In the genomic region with DNA sequence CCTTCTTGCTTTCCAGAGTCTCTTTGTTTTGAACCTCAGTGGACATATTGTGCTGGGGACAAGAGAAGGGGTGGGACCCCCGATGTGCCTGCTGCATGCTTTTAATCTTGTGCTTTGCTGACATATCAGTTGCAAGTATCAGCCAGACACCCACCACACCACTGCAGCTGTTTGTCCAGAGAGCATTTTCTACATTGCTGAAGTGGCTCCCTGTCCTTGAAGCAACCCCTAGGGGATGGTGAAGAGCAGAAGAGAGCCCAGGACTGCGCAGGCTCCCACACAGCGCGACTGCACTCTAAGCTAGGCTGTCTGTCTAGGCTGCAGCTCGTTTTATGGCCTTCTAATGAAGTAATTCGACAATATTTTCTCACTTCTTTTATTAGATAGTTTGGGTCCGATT, we compare ENCODE assay signal across 18 mouse cellular contexts.
A peak's percentile ranks its signal among the peaks of the same experiment; 100 is the strongest.
DNase-seq lines count a peak whose midpoint lies in the region; ATAC-seq and TF ChIP-seq lines count a peak whose summit lies in the region.
"Had no signal": no experiment of that assay in that cellular context is flagged by ENCODE, and none has a peak within 500 bp of the region (broad histone marks: within the 10 kb centered on the region; RNA-seq: fewer than 3 reads in every experiment).

No protein-coding gene starts in this region.

- H3K36me3 ChIP-seq in heart, embryonic 15.5 days: no peaks in the 10 kb centered on the region
- H3K36me3 ChIP-seq in limb, embryonic 12.5 days: peaks cover 4% of the 10 kb centered on the region; the same call in 1 of the 2 replicates
- peaks cover 3% of the 10 kb centered on the region; the same call in 1 of the 2 replicates for H3K36me3 ChIP-seq in limb, embryonic 10.5 days
- H3K36me3 ChIP-seq in limb, embryonic 13.5 days: peaks cover 4% of the 10 kb centered on the region
- H3K36me3 ChIP-seq in liver, postnatal 0 days (replicated peaks; ENCODE audit: insufficient read depth, low read length): no peaks in the 10 kb centered on the region
- H3K36me3 ChIP-seq: liver, embryonic 15.5 days; neural tube, embryonic 12.5 days had no signal

- no peak overlapping the region for H3K4me3 ChIP-seq in heart, embryonic 15.5 days
- no peak overlapping the region for H3K4me3 ChIP-seq in limb, embryonic 12.5 days (replicated peaks)
- no peak overlapping the region for H3K4me3 ChIP-seq in limb, embryonic 10.5 days
- no peak overlapping the region for H3K4me3 ChIP-seq in cortical plate, adult 2 months (ENCODE audit: insufficient read depth, low read length)
- H3K4me3 ChIP-seq in limb, embryonic 13.5 days: no peak overlapping the region
- H3K4me3 ChIP-seq in liver, postnatal 0 days (ENCODE audit: low read depth, low read length): no peak overlapping the region
- H3K4me3 ChIP-seq: erythroblast, embryonic 14.5 days; liver, embryonic 15.5 days; neural tube, embryonic 12.5 days had no signal

- no peak overlapping the region for H3K4me2 ChIP-seq in heart, embryonic 15.5 days
- H3K4me2 ChIP-seq in limb, embryonic 12.5 days: no peak overlapping the region
- H3K4me2 ChIP-seq in limb, embryonic 13.5 days (replicated peaks): no peak overlapping the region
- no peak overlapping the region for H3K4me2 ChIP-seq in liver, postnatal 0 days (ENCODE audit: low read depth, low read length)
- H3K4me2 ChIP-seq: liver, embryonic 15.5 days; neural tube, embryonic 12.5 days had no signal

- H3K9ac ChIP-seq in heart, embryonic 15.5 days: no peak overlapping the region
- no peak overlapping the region for H3K9ac ChIP-seq in limb, embryonic 12.5 days (replicated peaks)
- H3K9ac ChIP-seq in limb, embryonic 13.5 days: no peak overlapping the region
- no peak overlapping the region for H3K9ac ChIP-seq in liver, postnatal 0 days (replicated peaks)
- H3K9ac ChIP-seq: liver, embryonic 15.5 days; neural tube, embryonic 12.5 days had no signal

- 44% methylated on average over 7 of the region's 7 CpGs for WGBS in heart, embryonic 15.5 days
- WGBS in limb, embryonic 12.5 days: 65% methylated on average over 7 of the region's 7 CpGs
- WGBS in limb, embryonic 10.5 days: 85% methylated on average over 7 of the region's 7 CpGs
- WGBS in limb, embryonic 13.5 days: 57% methylated on average over 7 of the region's 7 CpGs
- WGBS in liver, postnatal 0 days (ENCODE audit: insufficient replicate concordance): 69% methylated on average over 7 of the region's 7 CpGs

- H3K9me3 ChIP-seq in heart, embryonic 15.5 days (replicated peaks): no peaks in the 10 kb centered on the region
- peaks cover 3% of the 10 kb centered on the region; the same call in 1 of the 2 replicates for H3K9me3 ChIP-seq in limb, embryonic 12.5 days
- no peaks in the 10 kb centered on the region for H3K9me3 ChIP-seq in limb, embryonic 10.5 days (replicated peaks)
- peaks cover 6% of the 10 kb centered on the region; the same call in 1 of the 2 replicates for H3K9me3 ChIP-seq in limb, embryonic 13.5 days
- H3K9me3 ChIP-seq in liver, postnatal 0 days (ENCODE audit: low read length): no peaks in the 10 kb centered on the region; the same call in 1 of the 2 replicates
- H3K9me3 ChIP-seq: liver, embryonic 15.5 days; neural tube, embryonic 12.5 days had no signal

- no peak for TF ChIP-seq POLR2A in cortical plate, adult 2 months (IDR thresholded peaks at IDR 0.05; ENCODE audit: extremely low read depth, insufficient read depth, low read length)

- no peak for DNase-seq in heart, adult 18-20 months
- DNase-seq in limb, embryonic 10.5 days (ENCODE audit: low spot score): no peak
- DNase-seq in adrenal gland, postnatal 14 days: no peak
- DNase-seq in liver, postnatal 0 days: no peak
- DNase-seq: adrenal gland, adult 2 months; cerebellum, adult 2 months; gastrocnemius, postnatal 10 days; kidney, postnatal 25 days; thymus, postnatal 4 days had no signal

- no peak for TF ChIP-seq EP300 in liver, postnatal 0 days (IDR thresholded peaks at IDR 0.05; ENCODE audit: low read depth)

- peaks cover 3% of the 10 kb centered on the region; the same call in 1 of the 2 replicates for H3K4me1 ChIP-seq in heart, embryonic 15.5 days (replicated peaks)
- H3K4me1 ChIP-seq in limb, embryonic 12.5 days (replicated peaks): no peaks in the 10 kb centered on the region; the same call in 1 of the 2 replicates
- no peaks in the 10 kb centered on the region for H3K4me1 ChIP-seq in limb, embryonic 10.5 days
- H3K4me1 ChIP-seq in cortical plate, adult 2 months (ENCODE audit: control insufficient read depth, insufficient read depth, low read length): no peaks in the 10 kb centered on the region
- H3K4me1 ChIP-seq in limb, embryonic 13.5 days: peaks cover 18% of the 10 kb centered on the region
- H3K4me1 ChIP-seq in liver, postnatal 0 days (ENCODE audit: insufficient read depth): no peaks in the 10 kb centered on the region
- H3K4me1 ChIP-seq: liver, embryonic 15.5 days; neural tube, embryonic 12.5 days had no signal

- no peak overlapping the region for H3K27ac ChIP-seq in heart, embryonic 15.5 days
- H3K27ac ChIP-seq in limb, embryonic 12.5 days: peak overlapping the region; percentile 4; the same call in 1 of the 2 replicates
- no peak overlapping the region for H3K27ac ChIP-seq in limb, embryonic 10.5 days
- 0 out of 2 replicates have a peak overlapping the region, but pooled peaks have one; percentile 45 for H3K27ac ChIP-seq in cortical plate, adult 2 months (ENCODE audit: insufficient read depth, low read length)
- no peak overlapping the region; the same call in 1 of the 2 replicates for H3K27ac ChIP-seq in limb, embryonic 13.5 days
- H3K27ac ChIP-seq in liver, postnatal 0 days (ENCODE audit: low read depth): no peak overlapping the region
- H3K27ac ChIP-seq: liver, embryonic 15.5 days; neural tube, embryonic 12.5 days had no signal

- ATAC-seq in heart, embryonic 15.5 days (replicated peaks; ENCODE audit: insufficient number of reproducible peaks, insufficient read depth, low FRiP score, low read depth): 0 out of 2 replicates have a peak, but pooled peaks have one; percentile 60
- no peak for ATAC-seq in limb, embryonic 12.5 days (ENCODE audit: insufficient number of reproducible peaks, insufficient read depth, low FRiP score, low TSS enrichment, low read depth)
- peak; percentile 78 for ATAC-seq in limb, embryonic 13.5 days (ENCODE audit: low FRiP score, low read depth)
- ATAC-seq in liver, postnatal 0 days: no peak
- ATAC-seq: CD4-positive, CD25-positive, alpha-beta regulatory T cell, adult 4 months; inflammation-experienced regulatory T-cells, adult 6 months had no signal

- no peak for TF ChIP-seq CTCF in cortical plate, adult 2 months (IDR thresholded peaks at IDR 0.05; ENCODE audit: extremely low read depth, insufficient read depth, low read length)
- no peak for TF ChIP-seq CTCF in liver, postnatal 0 days (IDR thresholded peaks at IDR 0.05; ENCODE audit: low read depth)

- H3K27me3 ChIP-seq in heart, embryonic 15.5 days: no peaks in the 10 kb centered on the region
- no peaks in the 10 kb centered on the region for H3K27me3 ChIP-seq in limb, embryonic 12.5 days
- H3K27me3 ChIP-seq in limb, embryonic 10.5 days (ENCODE audit: low read depth, poor library complexity, severe bottlenecking): no peaks in the 10 kb centered on the region
- H3K27me3 ChIP-seq in limb, embryonic 13.5 days: no peaks in the 10 kb centered on the region
- H3K27me3 ChIP-seq in liver, postnatal 0 days (ENCODE audit: insufficient read depth, low read length): no peaks in the 10 kb centered on the region
- H3K27me3 ChIP-seq: liver, embryonic 15.5 days; neural tube, embryonic 12.5 days had no signal

Comparison
In these comparisons a context has a peak if more than half of its experiments do, and no peak if none do; other contexts are left out.
1. ATAC-seq: peak in heart, embryonic 15.5 days (single experiment) and limb, embryonic 13.5 days (single experiment); none in limb, embryonic 12.5 days (single experiment) and liver, postnatal 0 days (single experiment).
2. H3K27ac ChIP-seq: peak in limb, embryonic 12.5 days (single experiment) and cortical plate, adult 2 months (single experiment); none in heart, embryonic 15.5 days (single experiment), limb, embryonic 10.5 days (single experiment), limb, embryonic 13.5 days (single experiment) and liver, postnatal 0 days (single experiment).